Mouse (Mus musculus) granulocyte monocyte progenitor cell, adult 5-6 weeks (primary cell): Measurements from ENCODE around the gene Noxa1. TPM values are rescaled to one million over a fixed set of nuclear protein-coding genes. Genes with fewer than 3 reads are reported as not detected.

Experiments
- ATAC-seq: replicated peaks from 2 replicates; pipeline ENCODE4 v1.8.0; 2016; ENCODE audit warnings: mild to moderate bottlenecking, moderate TSS enrichment, inconsistent platforms; ENCODE audit not compliant: poor library complexity, severe bottlenecking
- total RNA-seq, 2 experiments: library from RNA; stranded (forward) in 1 of 2; stranded (reverse) in 1 of 2; fragments of 200-712, 200-1000 nt in 1 of 2; fragments of >200 nt in 1 of 2; fragmentation: Nextera tagmentation in 1 of 2; gene quantifications; 2 replicates each; pipeline ENCODE4 v1.2.3; 2014 to 2017

The Noxa1 gene
- total RNA-seq (2014; fragmentation: Nextera tagmentation) = 1.3 TPM in 1 of 2 replicates, not detected in the other
- not detected in 2 replicates for total RNA-seq (2017)

DNA sequence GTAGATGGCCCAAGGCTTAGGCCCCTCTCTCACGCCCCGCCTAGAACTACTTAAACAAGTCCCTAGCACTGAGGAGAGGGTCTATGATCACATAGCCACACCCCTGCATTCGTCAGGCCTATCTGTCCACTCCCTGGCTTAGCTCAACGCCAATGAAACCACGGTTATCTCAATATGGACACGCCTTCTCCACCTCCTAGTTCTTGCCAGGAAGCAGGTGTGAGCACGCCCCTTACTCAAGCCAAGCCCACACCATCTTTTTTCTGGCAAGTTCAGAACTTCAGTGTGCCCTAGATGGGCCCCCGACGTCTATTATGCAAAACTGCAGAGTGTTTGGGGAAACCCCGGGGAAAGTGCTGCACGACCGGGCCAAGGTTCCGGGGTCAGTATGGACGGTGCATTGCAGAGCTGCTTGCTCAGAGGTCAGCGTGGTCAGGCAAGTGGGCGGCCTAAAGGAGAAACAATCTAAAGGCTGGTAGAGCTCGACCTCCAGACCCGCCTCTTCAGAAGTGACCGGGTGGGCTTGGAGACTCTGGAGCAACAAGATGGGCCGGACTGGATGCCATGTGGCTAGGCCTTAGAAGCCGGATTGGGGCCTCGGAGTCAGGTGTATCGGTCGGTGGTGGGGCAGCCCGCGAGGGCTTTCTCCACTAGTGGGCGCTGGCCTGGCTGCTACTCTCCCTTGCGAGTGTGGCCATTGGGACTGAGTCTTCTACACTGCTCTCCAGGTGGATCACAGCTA is at the start of gene Noxa1:
TSS of gene Noxa1 (minus strand) at position 41 of the 742 bp plus-strand sequence.
- peak; percentile 54 for ATAC-seq

DNA sequence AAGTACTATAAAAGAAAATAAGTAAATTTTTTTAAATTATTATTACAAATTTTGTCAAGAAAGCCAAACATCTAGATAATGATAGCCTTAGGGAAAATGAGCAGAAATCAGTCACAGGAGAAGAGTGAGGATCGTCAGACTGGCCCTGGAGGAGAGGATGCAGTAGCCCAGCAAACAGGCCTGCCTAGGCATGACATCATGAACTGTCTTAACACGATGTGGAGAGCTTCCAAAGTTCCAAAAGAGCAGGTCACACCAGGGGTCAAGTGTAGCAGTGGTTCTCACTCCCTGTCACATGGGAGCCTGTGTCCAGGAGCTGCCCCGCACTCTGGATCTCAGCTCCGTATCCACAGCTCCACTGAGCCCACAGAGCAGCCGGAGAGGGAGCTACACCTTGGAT is 47.0 kb upstream of the Noxa1 start:
- ATAC-seq = no peak

- ATAC-seq = no peak
Measured at GRCm38 (mm10) chr2:25141185-25141584, 46.2 kb upstream of the Noxa1 start.

DNA sequence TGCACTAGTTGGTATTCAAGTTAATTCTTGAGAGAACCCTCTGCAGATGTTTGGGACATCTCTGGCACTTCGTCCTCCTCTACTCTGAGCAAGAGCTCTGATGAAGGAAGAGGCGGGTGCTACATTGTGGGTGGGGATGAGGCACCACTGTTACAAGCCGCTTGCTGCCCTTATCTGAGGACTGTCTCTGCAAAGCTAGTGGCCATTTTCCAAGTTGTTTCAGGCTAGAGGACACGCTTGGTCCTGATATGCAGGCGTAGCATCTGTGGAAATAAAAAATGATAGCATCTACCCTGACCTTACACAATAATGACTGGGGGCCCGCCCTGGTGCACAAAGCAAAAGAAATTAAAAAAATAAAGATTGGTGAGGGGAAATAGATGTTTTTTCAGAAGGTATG is 42.9 kb upstream of the Noxa1 start:
- ATAC-seq = no peak

DNA sequence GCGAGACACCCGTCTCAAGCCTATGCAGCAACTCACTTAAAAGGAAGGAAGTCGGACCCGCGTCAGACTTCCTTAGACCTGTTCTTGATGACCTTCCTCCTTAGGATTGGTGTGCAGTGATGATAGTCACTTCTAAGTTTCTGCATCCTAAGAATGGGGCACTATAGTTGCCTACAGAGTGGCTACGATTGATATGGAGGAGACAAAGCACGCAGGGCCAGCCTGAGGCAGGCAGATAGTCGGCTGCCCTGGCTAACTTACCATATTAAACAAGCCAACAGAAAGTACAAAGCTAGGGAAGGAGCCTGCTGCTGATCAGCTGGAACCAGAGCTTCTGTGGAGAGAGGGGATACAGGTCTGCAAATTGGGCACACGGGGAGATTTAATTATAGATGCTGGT is 36.7 kb upstream of the Noxa1 start:
- ATAC-seq = no peak; the same call in 1 of the 2 replicates

GRCm38 (mm10) chr2:25128072-25128471 is 33.1 kb upstream of the Noxa1 start:
- no peak for ATAC-seq

- ATAC-seq = peak; percentile 52
Measured at GRCm38 (mm10) chr2:25127206-25127605, 32.3 kb upstream of the Noxa1 start.

DNA sequence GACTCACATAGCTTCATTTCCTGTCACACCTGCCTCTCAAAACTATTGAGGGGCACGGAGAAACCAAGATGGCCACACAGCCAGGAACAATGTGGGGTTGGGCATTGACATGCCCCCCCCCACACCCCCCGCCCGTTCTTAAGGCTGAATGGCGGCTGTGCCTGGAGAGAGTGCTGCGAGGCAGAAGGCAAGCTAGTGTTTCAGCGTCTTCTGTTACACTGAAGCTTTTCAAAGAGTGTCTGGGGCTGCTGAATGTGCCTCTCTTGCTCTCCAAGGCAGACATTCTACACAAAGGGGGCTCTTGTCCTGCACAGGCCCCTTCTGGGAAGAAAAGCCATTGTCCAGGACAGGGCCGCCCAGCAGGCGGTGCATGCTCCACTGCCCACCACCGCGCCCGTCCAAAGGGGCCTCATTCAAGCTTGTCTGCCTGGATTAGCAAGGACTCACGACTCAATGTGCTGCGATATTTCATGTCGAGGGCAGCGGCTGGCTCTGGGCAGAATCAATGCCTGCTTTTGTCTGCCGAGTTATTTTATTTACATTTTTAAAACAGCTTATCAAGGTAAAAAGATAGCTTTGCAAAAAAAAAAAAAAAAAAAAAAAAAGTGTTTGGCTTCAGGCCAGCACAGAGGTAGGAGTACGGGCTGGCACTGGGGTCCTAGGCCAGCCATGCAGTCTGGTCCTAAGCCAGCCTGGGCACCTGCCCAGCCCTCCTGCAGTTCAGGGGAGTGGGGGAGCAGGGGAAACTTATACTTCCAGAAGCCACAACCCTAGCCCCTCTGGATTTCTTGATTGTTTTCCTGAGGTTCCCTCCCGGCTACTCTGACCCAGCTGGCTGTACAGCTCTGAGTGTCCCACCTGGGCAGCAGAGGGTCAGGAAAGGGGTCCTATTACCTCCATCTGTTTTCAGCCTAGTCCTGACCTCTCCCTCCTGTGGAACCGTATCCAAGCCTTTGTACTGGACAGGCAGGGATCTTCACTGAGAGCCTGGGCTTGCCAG is 31.4 kb upstream of the Noxa1 start:
- no peak for ATAC-seq

- no peak for ATAC-seq
Measured at GRCm38 (mm10) chr2:25125146-25125545, 30.2 kb upstream of the Noxa1 start.

DNA sequence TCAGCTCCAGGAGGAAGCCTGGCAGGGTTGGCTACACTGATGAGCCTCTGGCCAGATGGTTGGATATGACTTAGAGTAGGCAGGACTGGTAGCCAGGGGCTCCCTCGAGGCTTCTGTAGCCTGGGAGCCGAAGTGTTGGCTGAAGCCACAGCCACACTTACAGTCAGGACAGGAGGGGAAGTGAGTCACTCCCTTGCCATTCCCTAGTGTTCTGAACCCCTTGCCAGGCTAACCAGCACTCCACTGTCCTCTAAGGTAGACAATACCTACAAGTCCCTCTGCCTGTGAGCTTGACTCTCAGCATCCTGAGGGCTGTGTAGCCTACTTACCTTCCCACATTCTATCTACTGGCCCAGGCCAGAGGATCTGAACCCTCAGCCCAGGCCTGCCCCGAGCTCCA is 29.5 kb upstream of the Noxa1 start:
- no peak for ATAC-seq

- ATAC-seq = no peak
Measured at GRCm38 (mm10) chr2:25123527-25123926, 28.6 kb upstream of the Noxa1 start.

DNA sequence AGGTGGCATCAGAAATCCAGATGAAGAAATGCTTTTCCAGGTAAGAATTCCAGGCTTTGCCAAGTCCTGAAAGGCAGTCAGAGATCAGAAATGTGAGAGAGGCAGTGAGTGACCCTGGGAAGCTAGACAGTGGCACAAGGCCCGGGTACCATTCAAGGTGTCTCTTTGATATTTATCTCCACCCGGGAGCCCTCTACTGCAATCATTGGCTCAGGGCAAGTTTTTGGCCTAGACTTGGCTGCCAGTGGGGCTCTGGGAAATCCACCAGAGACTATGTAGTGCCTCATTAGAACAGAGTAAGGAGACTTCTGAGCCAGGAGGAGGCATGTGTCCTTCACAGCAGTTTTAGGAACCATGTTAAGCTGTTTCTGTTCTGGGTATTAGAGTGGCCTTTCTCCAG is 27.7 kb upstream of the Noxa1 start:
- ATAC-seq = no peak

- ATAC-seq = no peak
Measured at GRCm38 (mm10) chr2:25120963-25121362, 26.0 kb upstream of the Noxa1 start.

GRCm38 (mm10) chr2:25115442-25115841 is 20.5 kb upstream of the Noxa1 start:
- peak; percentile 72 for ATAC-seq

GRCm38 (mm10) chr2:25114308-25114707 is 19.4 kb upstream of the Noxa1 start:
- ATAC-seq = peak; percentile 53

- peak; percentile 76 for ATAC-seq
Measured at GRCm38 (mm10) chr2:25111184-25111791, 16.3 kb upstream of the Noxa1 start.

- ATAC-seq = no peak
Measured at GRCm38 (mm10) chr2:25110505-25111183, 15.7 kb upstream of the Noxa1 start.

GRCm38 (mm10) chr2:25109487-25109886 is 14.5 kb upstream of the Noxa1 start:
- ATAC-seq = no peak

DNA sequence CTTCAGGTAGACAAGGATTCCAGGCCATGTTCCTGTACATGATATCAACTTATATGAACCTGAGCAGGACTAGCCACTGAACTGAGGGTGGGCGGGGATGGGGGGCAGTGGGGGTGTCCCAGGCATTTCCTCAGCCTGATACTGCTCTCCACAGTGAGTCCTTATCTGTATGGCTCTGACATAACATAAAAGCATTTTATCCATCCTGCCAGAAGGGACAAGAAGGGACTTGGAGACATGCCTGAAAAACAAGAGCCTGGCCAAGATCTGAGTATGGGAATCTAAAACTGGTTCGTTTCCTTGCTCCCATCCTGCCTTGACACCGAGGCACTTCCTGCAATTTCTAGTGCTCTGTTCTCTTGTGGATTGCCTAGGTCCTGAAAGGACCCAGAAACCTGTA is 11.1 kb upstream of the Noxa1 start:
- no peak for ATAC-seq

DNA sequence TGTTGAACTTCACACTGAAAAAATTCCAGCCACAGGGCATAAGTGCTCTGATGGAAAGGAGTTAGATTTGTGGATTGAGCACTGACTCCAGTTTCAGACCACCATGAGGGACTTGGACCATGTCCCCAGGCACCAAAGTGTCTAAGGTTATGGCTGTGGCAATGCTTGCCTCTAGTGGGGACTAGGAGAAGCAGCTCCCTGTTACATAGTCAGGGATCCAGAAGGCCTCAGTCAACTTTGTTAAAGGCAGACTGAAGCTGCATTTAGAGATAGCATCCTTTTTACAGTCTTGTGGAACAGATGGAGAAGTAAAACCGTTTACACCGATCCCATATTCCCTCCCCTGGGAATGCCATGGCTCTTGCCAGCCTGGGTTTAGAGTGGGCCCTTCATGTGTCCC is 9.2 kb upstream of the Noxa1 start:
- ATAC-seq = no peak
